Mouse (Mus musculus): Measurements from ENCODE around the gene Clcnka.

- TF ChIP-seq CTCF (IDR thresholded peaks at IDR 0.05; ENCODE audit: borderline replicate concordance, insufficient read depth, low read length) (no peak), POLR2A (IDR thresholded peaks at IDR 0.05; ENCODE audit: low read depth, low read length) (no peak)
Observed at GRCm38 (mm10) chr4:141372426-141372825, 26.1 kb downstream of the Clcnka start.
